ENCODE assay signal across 15 mouse cellular contexts in genomic region chr12:12278464-12278872, GRCm38 (mm10). TPM values are rescaled to one million over a fixed set of nuclear protein-coding genes. Genes with fewer than 3 reads are reported as not detected.
DNase-seq lines count a peak whose midpoint lies in the region; ATAC-seq and TF ChIP-seq lines count a peak whose summit lies in the region.
"Had no signal": no experiment of that assay in that cellular context is flagged by ENCODE, and none has a peak within 500 bp of the region (broad histone marks: within the 10 kb centered on the region; RNA-seq: fewer than 3 reads in every experiment).

No protein-coding gene starts in this region.

- TF ChIP-seq EP300 in liver, postnatal 0 days (IDR thresholded peaks at IDR 0.05; ENCODE audit: low read depth) = no peak

- no peaks in the 10 kb centered on the region for H3K9me3 ChIP-seq in liver, postnatal 0 days (ENCODE audit: low read length)
- H3K9me3 ChIP-seq in liver, embryonic 12.5 days (replicated peaks) = no peaks in the 10 kb centered on the region
- H3K9me3 ChIP-seq: embryonic facial prominence, embryonic 12.5 days; stomach, embryonic 15.5 days had no signal

- DNase-seq in adrenal gland, adult (ENCODE audit: inconsistent age in 2 of 2, low spot score in 1 of 2) = peak; percentile 41 to 81
- DNase-seq in adrenal gland, adult 8-10 months = no peak
- DNase-seq in liver, postnatal 0 days = peak; percentile 18
- no peak for DNase-seq in thymus, adult 18-20 months
- no peak for DNase-seq in ovary, postnatal 14 days (ENCODE audit: low spot score)
- DNase-seq: cerebellum, adult 9-11 months; right cerebral cortex, postnatal 4 days; thymus, postnatal 25 days had no signal

- no peaks in the 10 kb centered on the region for H3K4me1 ChIP-seq in liver, postnatal 0 days (ENCODE audit: insufficient read depth)
- no peaks in the 10 kb centered on the region; the same call in 1 of the 2 replicates for H3K4me1 ChIP-seq in liver, embryonic 12.5 days
- peaks cover 31% of the 10 kb centered on the region for H3K4me1 ChIP-seq in brown adipose tissue, adult 24 weeks (ENCODE audit: control insufficient read depth, insufficient read depth, insufficient read length, low read length)
- H3K4me1 ChIP-seq: stomach, embryonic 15.5 days had no signal

- no peak overlapping the region for H3K4me3 ChIP-seq in liver, postnatal 0 days (ENCODE audit: low read depth, low read length)
- H3K4me3 ChIP-seq in liver, embryonic 12.5 days = no peak overlapping the region
- no peak overlapping the region for H3K4me3 ChIP-seq in brown adipose tissue, adult 24 weeks (ENCODE audit: insufficient read depth, low read depth, low read length)
- H3K4me3 ChIP-seq: embryonic facial prominence, embryonic 12.5 days; stomach, embryonic 15.5 days had no signal

- no peaks in the 10 kb centered on the region for H3K27me3 ChIP-seq in liver, postnatal 0 days (ENCODE audit: insufficient read depth, low read length)
- no peaks in the 10 kb centered on the region for H3K27me3 ChIP-seq in liver, embryonic 12.5 days (replicated peaks)
- H3K27me3 ChIP-seq: embryonic facial prominence, embryonic 12.5 days; stomach, embryonic 15.5 days had no signal

- peak; percentile 56 for ATAC-seq in liver, postnatal 0 days
- no peak for ATAC-seq in liver, embryonic 12.5 days
- peak; percentile 33; the same call in 1 of the 2 replicates for ATAC-seq in megakaryocyte, adult 5-6 weeks (ENCODE audit: poor library complexity, severe bottlenecking)

- H3K4me2 ChIP-seq in liver, postnatal 0 days (ENCODE audit: low read depth, low read length) = no peak overlapping the region
- H3K4me2 ChIP-seq in liver, embryonic 12.5 days = no peak overlapping the region
- H3K4me2 ChIP-seq: embryonic facial prominence, embryonic 12.5 days; midbrain, embryonic 11.5 days; stomach, embryonic 15.5 days had no signal

- TF ChIP-seq CTCF in liver, postnatal 0 days (IDR thresholded peaks at IDR 0.05; ENCODE audit: low read depth) = no peak

- H3K9ac ChIP-seq in liver, postnatal 0 days (replicated peaks) = no peak overlapping the region
- no peak overlapping the region for H3K9ac ChIP-seq in liver, embryonic 12.5 days
- H3K9ac ChIP-seq: embryonic facial prominence, embryonic 12.5 days; liver, embryonic 14.5 days; stomach, embryonic 15.5 days had no signal

- H3K36me3 ChIP-seq in liver, postnatal 0 days (replicated peaks; ENCODE audit: insufficient read depth, low read length) = no peaks in the 10 kb centered on the region
- no peaks in the 10 kb centered on the region for H3K36me3 ChIP-seq in liver, embryonic 12.5 days
- H3K36me3 ChIP-seq: embryonic facial prominence, embryonic 12.5 days; stomach, embryonic 15.5 days had no signal

- 57% methylated on average over 7 of the region's 7 CpGs for WGBS in liver, postnatal 0 days (ENCODE audit: insufficient replicate concordance)
- WGBS in liver, embryonic 12.5 days (ENCODE audit: insufficient replicate concordance) = 58% methylated on average over 7 of the region's 7 CpGs

- H3K27ac ChIP-seq in liver, postnatal 0 days (ENCODE audit: low read depth) = no peak overlapping the region
- no peak overlapping the region for H3K27ac ChIP-seq in liver, embryonic 12.5 days
- peak overlapping the region; percentile 88 for H3K27ac ChIP-seq in brown adipose tissue, adult 24 weeks (replicated peaks; ENCODE audit: low read depth, low read length)
- H3K27ac ChIP-seq: embryonic facial prominence, embryonic 12.5 days; liver, embryonic 14.5 days; stomach, embryonic 15.5 days had no signal

RNA-seq across cellular contexts. Expression of gene Fam49a, which starts 16.5 kb away (rescaled TPM):
- total RNA-seq in adrenal gland, adult 8-10 months (2022) = 10 to 100 TPM; 18.2 to 25.3 (median 21.5) TPM
- 2.7 and 3.2 TPM in 2 replicates for polyA plus RNA-seq in liver, postnatal 0 days (2015; fragmentation: Nextera tagmentation; extraction: Ambion mirVana)
- polyA plus RNA-seq in liver, embryonic 12.5 days (2016; fragmentation: Nextera tagmentation; extraction: Ambion mirVana) = 3.8 and 4.1 TPM in 2 replicates
- polyA plus RNA-seq in brown adipose tissue, adult 24 weeks (2012; ENCODE audit: insufficient read depth, insufficient read length, missing spikeins) = 16.8 and 23.9 TPM in 2 replicates
- total RNA-seq in megakaryocyte, adult 5-6 weeks (2015) = 55.9 and 61.4 TPM in 2 replicates
- 59.8 and 63.4 TPM in 2 replicates for total RNA-seq in megakaryocyte, adult 5-6 weeks (2017)

Comparison
In these comparisons a context has a peak if more than half of its experiments do, and no peak if none do; other contexts are left out.
1. DNase-seq: peak in adrenal gland, adult (2 of 2) and liver, postnatal 0 days (single experiment); none in adrenal gland, adult 8-10 months (single experiment), thymus, adult 18-20 months (0 of 2) and ovary, postnatal 14 days (single experiment).